Mouse (Mus musculus) lung, adult 2 months (tissue): ENCODE measurements at regions not wholly inside any gene's neighbourhood (a gene's known extent, or its start where the extent isn't known, plus 50 kb on each side); places are given as distances from the start of the nearest gene placed in this dataset.

ENCODE experiments used
- CTCF ChIP-seq: fragments of 200-500 bp; IDR thresholded peaks from 2 replicates; pipeline ENCODE4 v1.5.1; 2011; ENCODE audit warnings: mild to moderate bottlenecking, low read length, control low read depth; ENCODE audit not compliant: insufficient read depth
- POLR2A ChIP-seq: fragments of 200-500 bp; IDR thresholded peaks from 2 replicates; pipeline ENCODE4 v1.6.1; 2011; ENCODE audit warnings: low read depth, mild to moderate bottlenecking, control low read depth, low read length, borderline replicate concordance; ENCODE audit errors: extremely low read depth

DNA sequence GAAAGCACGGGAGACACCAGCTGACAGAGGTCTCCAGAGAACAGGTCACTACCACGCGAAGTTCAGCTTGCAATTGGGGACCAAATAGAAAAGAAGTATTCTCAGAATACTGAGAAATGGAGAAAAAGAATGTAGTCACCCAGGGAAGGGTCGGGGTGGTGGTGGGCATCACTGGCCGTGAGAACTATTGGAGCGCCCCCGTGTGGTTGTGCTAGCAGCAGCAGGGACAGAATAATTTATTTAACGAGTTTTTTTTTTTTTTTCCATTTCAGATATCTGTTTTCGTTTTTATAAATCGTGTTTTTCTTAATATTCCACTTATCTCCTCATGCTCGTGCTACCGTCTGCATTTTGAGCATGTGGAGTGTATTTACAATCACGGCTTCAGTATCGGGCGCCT, 118.4 kb upstream of the Thy1 start:
- TF ChIP-seq CTCF (0 out of 2 replicates have a peak, but pooled peaks have one; percentile 12), POLR2A (no peak)
